Mouse (Mus musculus) hindbrain, postnatal 0 days (tissue): Measurements from ENCODE around the gene Ppp2r5d. TPM values are rescaled to one million over a fixed set of nuclear protein-coding genes. Genes with fewer than 3 reads are reported as not detected.

Source experiments
- ATAC-seq: fragments of 200-750 bp; cut with Nextera tagmentation; 2 replicates; pipeline ENCODE4 v1.8.0; 2017; ENCODE audit warnings: mild to moderate bottlenecking, moderate TSS enrichment, moderate library complexity
- DNase-seq: peaks from one replicate; pipeline ENCODE4 v3.0.0-alpha.2; 2015; ENCODE audit warnings: low spot score
- H3K27ac ChIP-seq: fragments of 300-500 bp; sonication (generic); 2 replicates; pipeline ENCODE4 v1.5.1; 2014; ENCODE audit warnings: mild to moderate bottlenecking
- H3K27me3 ChIP-seq: fragments of 300-500 bp; sonication (generic); 2 replicates; pipeline ENCODE4 v1.6.1; 2014; ENCODE audit warnings: low read length, mixed read lengths; ENCODE audit not compliant: insufficient read depth
- H3K36me3 ChIP-seq: fragments of 300-500 bp; sonication (generic); 2 replicates; pipeline ENCODE4 v1.6.1; 2014; ENCODE audit warnings: low read length, mixed read lengths; ENCODE audit not compliant: insufficient read depth
- H3K4me1 ChIP-seq: fragments of 300-500 bp; sonication (generic); 2 replicates; pipeline ENCODE4 v1.6.1; 2014; ENCODE audit warnings: antibody characterized with exemption, low read length, mixed read lengths; ENCODE audit not compliant: insufficient read depth
- H3K4me2 ChIP-seq: fragments of 300-500 bp; sonication (generic); 2 replicates; pipeline ENCODE4 v1.6.1; 2014; ENCODE audit warnings: low read depth, mild to moderate bottlenecking, low read length, moderate library complexity, mixed read lengths
- H3K4me3 ChIP-seq: fragments of 300-500 bp; sonication (generic); 2 replicates; pipeline ENCODE4 v1.5.1; 2014; ENCODE audit warnings: low read length
- H3K9ac ChIP-seq: fragments of 300-500 bp; sonication (generic); replicated peaks from 2 replicates; pipeline ENCODE4 v1.6.1; 2014; ENCODE audit warnings: mild to moderate bottlenecking, low read length, moderate library complexity, mixed read lengths
- H3K9me3 ChIP-seq: fragments of 300-500 bp; sonication (generic); 2 replicates; pipeline ENCODE4 v1.6.1; 2016; ENCODE audit warnings: low read length, mixed read lengths
- CTCF ChIP-seq: IDR thresholded peaks from 2 replicates; pipeline ENCODE4 v1.5.1; 2016; ENCODE audit warnings: antibody characterized with exemption, control low read depth, low read depth
- WGBS: fragments of 180-500 bp; shearing (Covaris S2); extraction: QIAGEN DNeasy Blood & Tissue Kit; methylation state at CpG from one replicate; pipeline ENCODE4 v1.1.7; 2014; 5-methylcytosine and 5-hydroxymethylcytosine counted together
- polyA plus RNA-seq: library from polyadenylated mRNA; unstranded; fragments of >200 nt; fragmentation: Nextera tagmentation; extraction: Ambion mirVana; gene quantifications from 2 replicates; pipeline ENCODE4 v1.2.1, GENCODE M21; 2015
- total RNA-seq: library from RNA; depleted of rRNA; stranded (reverse); fragments of >200 nt; gene quantifications from 2 replicates; pipeline ENCODE4 v1.2.3, GENCODE M21; 2014

Ppp2r5d gene
- total and polyA plus RNA-seq, 2 experiments from 2014 or later: 89.6 to 129 TPM

- H3K9me3 ChIP-seq: no peaks in the 10 kb centered on the region
- peaks cover 7% of the 10 kb centered on the region; the same call in 1 of the 2 replicates for H3K4me1 ChIP-seq
- no peak overlapping the region for H3K27ac ChIP-seq
- TF ChIP-seq CTCF: no peak
- H3K27me3 ChIP-seq: no peaks in the 10 kb centered on the region
- H3K4me2 ChIP-seq: no peak overlapping the region
- no peak overlapping the region for H3K9ac ChIP-seq
- H3K4me3 ChIP-seq: no peak overlapping the region
- ATAC-seq (no peak), DNase-seq (no peak)
- peaks cover 18% of the 10 kb centered on the region for H3K36me3 ChIP-seq
- WGBS: 78% methylated on average over 8 of the region's 8 CpGs
These were observed 42.3 kb upstream of the Ppp2r5d start for GRCm38 (mm10) chr17:46747234-46747633.

- peaks cover under 1% of the 10 kb centered on the region; the same call in 1 of the 2 replicates for H3K4me1 ChIP-seq
- DNase-seq (no peak), ATAC-seq (no peak)
- TF ChIP-seq CTCF: no peak
- peaks cover 18% of the 10 kb centered on the region for H3K36me3 ChIP-seq
- H3K4me2 ChIP-seq: no peak overlapping the region
- no peak overlapping the region for H3K9ac ChIP-seq
- no peak overlapping the region for H3K4me3 ChIP-seq
- no peak overlapping the region for H3K27ac ChIP-seq
- no peaks in the 10 kb centered on the region for H3K9me3 ChIP-seq
- 85% methylated on average over 2 of the region's 2 CpGs for WGBS
- H3K27me3 ChIP-seq: no peaks in the 10 kb centered on the region
These were observed 40.6 kb upstream of the Ppp2r5d start for GRCm38 (mm10) chr17:46745506-46745905.

GRCm38 (mm10) chr17:46742986-46743385 lies 38.1 kb upstream of the Ppp2r5d start:
- 73% methylated on average over 9 of the region's 9 CpGs for WGBS
- ATAC-seq (no peak), DNase-seq (peak; percentile 8)
- Histone ChIP-seq H3K9ac (no peak overlapping the region), H3K27me3 (no peaks in the 10 kb centered on the region), H3K4me1 (no peaks in the 10 kb centered on the region), H3K27ac (no peak overlapping the region), H3K4me3 (no peak overlapping the region), H3K9me3 (no peaks in the 10 kb centered on the region), H3K36me3 (peaks cover 18% of the 10 kb centered on the region), H3K4me2 (no peak overlapping the region)
- TF ChIP-seq CTCF: no peak

GRCm38 (mm10) chr17:46741305-46741704 lies 36.4 kb upstream of the Ppp2r5d start:
- 95% methylated on average over 6 of the region's 6 CpGs for WGBS
- Histone ChIP-seq H3K4me2 (no peak overlapping the region), H3K36me3 (peaks cover 21% of the 10 kb centered on the region), H3K4me1 (no peaks in the 10 kb centered on the region), H3K4me3 (no peak overlapping the region), H3K9ac (no peak overlapping the region), H3K27me3 (no peaks in the 10 kb centered on the region), H3K9me3 (no peaks in the 10 kb centered on the region), H3K27ac (no peak overlapping the region)
- no peak for TF ChIP-seq CTCF
- ATAC-seq: no peak
- DNase-seq: no peak

- peaks cover 12% of the 10 kb centered on the region for H3K36me3 ChIP-seq
- no peaks in the 10 kb centered on the region for H3K4me1 ChIP-seq
- ATAC-seq: 0 out of 2 replicates have a peak, but pooled peaks have one; percentile 21
- H3K9ac ChIP-seq: no peak overlapping the region
- no peaks in the 10 kb centered on the region for H3K9me3 ChIP-seq
- DNase-seq: peak; percentile 32
- H3K4me2 ChIP-seq: no peak overlapping the region
- peak; percentile 51 for TF ChIP-seq CTCF
- WGBS: 61% methylated on average over 9 of the region's 10 CpGs
- no peak overlapping the region for H3K27ac ChIP-seq
- no peak overlapping the region for H3K4me3 ChIP-seq
- H3K27me3 ChIP-seq: no peaks in the 10 kb centered on the region
These were observed 31.2 kb upstream of the Ppp2r5d start for GRCm38 (mm10) chr17:46736160-46736559.

GRCm38 (mm10) chr17:46735287-46735686 lies 30.4 kb upstream of the Ppp2r5d start:
- H3K4me3 ChIP-seq: no peak overlapping the region
- no peaks in the 10 kb centered on the region for H3K9me3 ChIP-seq
- H3K27ac ChIP-seq: no peak overlapping the region
- TF ChIP-seq CTCF: no peak
- no peak overlapping the region for H3K9ac ChIP-seq
- H3K4me2 ChIP-seq: no peak overlapping the region
- peaks cover 12% of the 10 kb centered on the region for H3K36me3 ChIP-seq
- ATAC-seq: no peak
- no peak for DNase-seq
- H3K27me3 ChIP-seq: no peaks in the 10 kb centered on the region
- WGBS: 86% methylated on average over 7 of the region's 7 CpGs
- no peaks in the 10 kb centered on the region for H3K4me1 ChIP-seq

GRCm38 (mm10) chr17:46734055-46734454 lies 29.1 kb upstream of the Ppp2r5d start:
- Histone ChIP-seq H3K27me3 (no peaks in the 10 kb centered on the region; the same call in 1 of the 2 replicates), H3K4me2 (no peak overlapping the region), H3K9ac (no peak overlapping the region), H3K4me3 (no peak overlapping the region), H3K36me3 (peaks cover 12% of the 10 kb centered on the region), H3K4me1 (no peaks in the 10 kb centered on the region), H3K27ac (no peak overlapping the region), H3K9me3 (no peaks in the 10 kb centered on the region)
- DNase-seq: no peak
- TF ChIP-seq CTCF: no peak
- WGBS: 96% methylated on average over 3 of the region's 3 CpGs
- ATAC-seq: no peak
